Mouse (Mus musculus): Measurements from ENCODE around the gene Poc1b.

GRCm38 (mm10) chr10:99188656-99189603, 82.1 kb downstream of the Poc1b start:
- TF ChIP-seq CTCF (IDR thresholded peaks at IDR 0.05; ENCODE audit: extremely low read depth, insufficient read depth, insufficient read length, insufficient replicate concordance) = no peak
- TF ChIP-seq POLR2A (IDR thresholded peaks at IDR 0.05; ENCODE audit: low read depth, low read length) = no peak
